Mouse (Mus musculus): ENCODE measurements around the gene Adarb2.

Gene Adarb2

DNA sequence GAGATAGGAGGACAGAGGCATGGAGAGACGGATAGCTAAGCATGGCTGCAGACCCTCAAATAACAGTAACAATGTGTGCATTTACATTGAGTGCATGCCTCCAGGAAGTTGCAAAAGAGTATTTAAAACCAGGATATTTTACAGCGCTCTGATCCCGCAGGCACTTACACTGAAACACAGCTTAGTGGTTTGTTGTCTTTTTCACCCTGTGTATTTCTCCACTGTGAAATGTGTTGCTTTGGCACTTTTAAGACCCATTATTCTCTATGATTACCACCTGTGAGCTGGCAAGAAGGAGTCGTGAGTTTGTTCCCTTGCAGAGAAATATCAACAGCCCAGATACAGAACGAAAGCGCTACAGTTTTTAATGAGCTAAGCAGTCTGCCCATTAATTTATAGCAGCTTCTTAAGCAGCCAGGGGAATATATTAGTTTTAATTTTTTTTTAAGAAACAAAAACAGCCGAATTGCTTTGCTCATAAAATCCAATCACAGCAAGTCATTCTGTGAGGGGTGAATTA, 167.3 kb downstream of the Adarb2 start:
- DNase-seq (ENCODE audit: low spot score), result no peak

DNA sequence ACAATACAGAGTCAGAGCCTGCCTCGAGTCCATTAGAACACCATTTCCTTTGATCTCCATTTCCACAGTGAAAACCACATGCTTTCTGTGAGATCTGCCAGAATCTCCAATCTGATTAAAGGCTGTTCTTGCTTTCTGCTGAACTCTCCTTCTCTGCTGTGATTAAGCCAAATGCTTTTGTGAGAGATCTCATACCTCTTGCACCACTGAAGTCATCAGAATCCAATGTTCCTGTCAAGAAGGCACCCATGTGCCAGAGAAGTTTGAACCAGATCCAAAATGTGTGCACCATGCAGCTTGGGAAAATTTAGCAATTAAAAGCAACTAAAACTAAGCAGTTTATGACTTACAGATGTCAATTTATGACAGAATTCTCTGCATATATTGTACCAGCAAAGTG, 185.9 kb downstream of the Adarb2 start:
- no peak for DNase-seq (ENCODE audit: low spot score)

DNA sequence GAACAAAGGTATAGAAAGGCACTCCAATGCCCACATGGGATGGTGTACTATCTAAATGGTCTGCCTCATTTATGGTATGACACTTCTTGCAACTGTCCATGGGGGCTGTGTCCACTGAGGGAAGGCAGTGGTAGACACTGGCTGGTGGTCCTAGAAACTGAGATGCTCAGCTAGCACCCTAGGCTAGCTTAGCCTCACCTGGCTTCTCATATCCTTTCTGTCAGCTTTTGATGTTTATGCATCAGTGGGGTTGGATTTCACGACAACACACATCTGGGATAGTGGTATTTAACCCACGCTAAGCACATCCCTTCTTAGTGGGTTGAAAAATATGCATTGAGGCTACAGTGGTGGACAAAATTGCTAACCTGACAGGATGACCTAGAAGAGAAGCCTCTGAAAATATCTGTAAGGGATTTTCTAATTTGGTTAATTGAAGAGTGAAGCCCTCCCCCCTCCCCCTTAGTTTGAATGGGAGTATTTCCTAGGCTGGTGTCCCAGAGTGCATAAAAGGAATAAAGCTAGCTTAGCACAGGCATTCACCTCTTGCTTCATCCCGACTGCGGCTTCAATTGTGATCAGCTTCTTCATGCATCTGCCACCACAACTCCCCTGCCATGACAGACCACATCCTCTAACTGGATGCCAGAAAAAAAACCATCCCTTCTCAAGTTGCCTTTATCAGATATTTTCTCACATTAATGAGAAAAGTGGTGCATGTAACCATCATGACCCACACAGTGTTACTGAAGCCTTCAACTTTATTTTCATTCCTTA, 197.8 kb downstream of the Adarb2 start:
- no peak for DNase-seq (ENCODE audit: low spot score)

DNA sequence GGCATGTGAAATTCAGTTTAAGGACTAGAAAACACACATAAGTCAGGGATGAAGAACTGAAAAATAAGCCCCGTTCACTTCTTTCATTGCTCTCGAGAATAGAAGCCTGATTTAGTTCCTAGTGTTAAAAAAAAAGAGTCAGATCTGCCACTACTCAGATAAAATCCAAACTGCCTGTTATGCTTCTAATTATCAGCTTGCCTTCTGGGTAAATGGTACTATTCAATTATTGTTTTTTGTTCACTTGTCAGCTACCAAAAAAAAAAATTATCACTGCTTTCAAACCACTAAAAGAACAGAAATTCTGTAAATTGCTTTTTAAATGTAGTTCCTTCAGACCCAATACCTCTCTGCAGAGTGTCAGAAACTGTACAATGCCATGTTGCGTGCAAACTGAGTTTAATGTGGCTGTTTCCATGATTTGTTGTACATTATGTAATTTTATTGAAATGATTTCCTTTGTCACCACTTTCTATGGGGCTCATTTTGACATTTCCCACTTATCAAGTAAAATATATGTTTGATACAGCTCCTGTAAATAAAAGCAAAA, 199.7 kb downstream of the Adarb2 start:
- DNase-seq (ENCODE audit: low spot score), result no peak

DNA sequence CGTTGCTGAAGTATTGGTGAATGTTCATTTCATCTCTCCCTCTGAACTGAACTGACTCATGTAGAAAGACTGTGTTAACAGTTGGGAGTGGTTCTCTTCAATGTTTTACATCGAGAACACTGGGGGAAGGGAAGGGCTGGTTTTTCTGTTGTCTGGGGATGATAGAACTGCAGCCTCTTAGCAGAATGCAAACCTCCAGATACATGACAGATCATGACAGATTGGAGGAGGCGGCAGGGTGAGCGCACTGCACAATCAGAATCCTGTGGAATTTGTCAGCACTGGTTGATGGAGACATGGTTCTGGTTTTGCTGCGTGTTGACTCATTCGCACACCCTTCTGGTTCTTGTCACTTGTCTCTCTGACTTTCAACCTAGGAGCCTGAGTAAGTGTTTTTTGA, 203.4 kb downstream of the Adarb2 start:
- no peak for DNase-seq (ENCODE audit: low spot score)

DNA sequence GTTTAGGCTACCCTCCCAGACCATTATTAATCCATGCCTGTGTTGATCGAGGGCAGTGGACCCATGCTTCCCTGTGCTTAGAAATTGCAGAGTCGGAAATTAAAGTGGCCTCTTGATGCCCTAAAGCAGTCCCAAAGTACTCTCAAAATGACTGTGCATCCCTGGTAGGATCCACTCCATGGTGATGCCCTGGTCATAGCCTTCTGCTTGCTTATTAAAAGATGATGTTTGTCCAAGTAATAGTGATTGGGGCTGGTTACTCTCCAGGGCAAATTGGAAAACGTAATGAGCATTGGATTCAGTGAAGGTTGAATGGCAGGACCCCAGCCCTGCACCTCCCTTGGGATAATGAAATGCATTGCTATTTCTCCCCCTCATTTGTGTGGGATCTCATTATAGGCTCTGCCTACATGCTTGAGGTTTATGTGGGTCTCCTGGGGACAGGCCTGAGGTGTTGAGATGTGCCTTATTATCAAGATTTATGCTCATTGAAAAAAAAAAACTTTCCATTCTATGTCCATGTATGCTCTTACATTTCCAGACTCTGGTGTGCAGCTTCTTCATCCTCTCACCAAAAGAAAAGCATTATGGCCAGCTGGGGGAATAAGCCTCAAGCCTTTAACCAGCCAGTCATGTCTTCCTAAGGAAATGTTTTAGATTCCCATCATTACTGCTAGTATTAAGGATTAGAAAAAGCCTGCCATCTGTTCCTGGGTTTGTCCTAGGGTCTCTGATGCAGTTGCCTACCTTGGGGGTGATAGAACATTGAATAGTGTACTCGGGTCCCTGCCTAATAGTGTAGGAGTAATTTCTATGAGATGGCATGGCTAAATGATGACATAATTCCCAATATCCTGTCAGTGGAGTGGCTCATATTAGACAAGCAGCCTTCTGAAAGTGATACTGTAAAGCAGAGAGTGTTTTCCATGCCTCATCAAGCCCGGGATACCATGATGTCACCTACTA, 208.0 kb downstream of the Adarb2 start:
- no peak for DNase-seq (ENCODE audit: low spot score)

DNA sequence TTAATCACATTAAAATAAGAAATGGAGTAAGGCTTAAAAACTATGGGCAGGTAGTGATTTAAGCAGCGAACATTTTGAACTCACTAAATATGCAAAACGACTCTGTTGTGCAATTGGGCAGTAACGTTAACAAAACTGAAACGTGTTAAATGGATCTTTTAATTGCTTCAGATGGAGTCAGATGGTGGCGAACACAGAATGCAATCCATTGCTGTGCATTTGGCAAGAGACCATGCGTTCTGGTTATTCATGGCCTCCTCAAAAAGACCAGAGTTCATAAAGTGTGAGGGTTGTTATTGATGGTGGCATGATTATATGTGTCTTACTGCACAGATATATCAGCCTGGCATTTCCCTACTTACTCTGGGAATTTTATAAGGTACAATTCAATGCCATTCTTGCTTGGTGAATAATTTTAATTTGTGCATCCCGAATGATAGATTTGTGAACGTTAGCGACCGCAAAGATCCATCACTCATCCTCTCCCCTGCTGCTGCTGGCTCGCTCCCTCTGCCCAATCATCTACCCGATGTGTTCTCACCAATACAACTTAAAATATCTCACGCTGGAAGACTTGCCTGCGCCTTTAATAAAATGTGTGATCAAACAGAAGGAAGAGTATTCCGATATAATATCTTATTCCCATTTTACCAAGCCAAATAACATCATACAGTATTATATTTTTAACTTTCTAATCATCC, 221.5 kb downstream of the Adarb2 start:
- no peak for DNase-seq (ENCODE audit: low spot score)

DNA sequence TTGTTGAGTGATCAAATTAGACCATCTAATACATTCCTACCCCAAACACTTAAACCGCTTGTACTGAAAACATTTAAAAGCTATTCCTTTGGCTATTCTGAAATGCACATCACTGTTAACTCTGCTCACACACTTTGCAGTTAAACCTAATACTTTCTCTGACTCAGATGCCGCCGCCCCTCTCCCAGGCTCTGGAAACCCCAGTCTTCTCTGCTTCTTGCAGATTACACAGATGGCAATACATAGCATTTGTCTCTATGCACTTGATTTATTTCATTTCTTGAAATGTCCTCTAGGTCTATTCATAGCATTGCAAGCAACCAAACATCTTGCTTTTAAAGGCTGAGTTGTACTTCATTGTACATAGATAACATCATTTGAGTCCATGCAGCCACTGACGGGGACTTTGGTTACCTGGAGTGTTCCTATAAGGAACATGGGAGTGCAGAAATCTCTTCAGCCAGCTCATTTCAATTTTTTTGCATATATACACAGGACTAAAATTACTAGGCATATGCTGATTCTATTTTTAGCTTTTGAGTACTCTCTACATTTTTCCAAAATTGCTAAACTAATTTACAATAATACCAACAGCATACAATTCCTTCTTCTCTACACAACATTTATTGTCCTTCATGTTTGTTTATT, 236.6 kb downstream of the Adarb2 start:
- no peak for DNase-seq (ENCODE audit: low spot score)

DNA sequence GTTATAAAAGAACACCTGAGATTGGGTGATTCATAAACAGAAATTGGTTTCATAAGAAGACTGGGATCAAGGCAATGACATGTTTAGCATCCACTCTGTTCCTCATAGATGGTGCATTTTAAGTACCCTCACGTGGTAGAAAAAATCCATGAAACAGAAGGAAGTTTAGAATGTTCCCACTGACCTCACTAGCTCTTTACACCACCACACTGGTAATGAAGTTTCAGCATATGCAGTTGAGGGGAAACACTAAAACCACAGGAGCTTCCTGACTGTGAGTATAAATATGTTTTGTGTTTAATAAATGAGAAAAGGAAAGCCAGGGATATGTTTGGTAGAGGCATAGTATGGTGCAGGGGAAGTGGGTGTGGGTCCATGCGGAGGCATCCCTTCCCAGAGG, 242.7 kb downstream of the Adarb2 start:
- DNase-seq (ENCODE audit: low spot score), result no peak

DNA sequence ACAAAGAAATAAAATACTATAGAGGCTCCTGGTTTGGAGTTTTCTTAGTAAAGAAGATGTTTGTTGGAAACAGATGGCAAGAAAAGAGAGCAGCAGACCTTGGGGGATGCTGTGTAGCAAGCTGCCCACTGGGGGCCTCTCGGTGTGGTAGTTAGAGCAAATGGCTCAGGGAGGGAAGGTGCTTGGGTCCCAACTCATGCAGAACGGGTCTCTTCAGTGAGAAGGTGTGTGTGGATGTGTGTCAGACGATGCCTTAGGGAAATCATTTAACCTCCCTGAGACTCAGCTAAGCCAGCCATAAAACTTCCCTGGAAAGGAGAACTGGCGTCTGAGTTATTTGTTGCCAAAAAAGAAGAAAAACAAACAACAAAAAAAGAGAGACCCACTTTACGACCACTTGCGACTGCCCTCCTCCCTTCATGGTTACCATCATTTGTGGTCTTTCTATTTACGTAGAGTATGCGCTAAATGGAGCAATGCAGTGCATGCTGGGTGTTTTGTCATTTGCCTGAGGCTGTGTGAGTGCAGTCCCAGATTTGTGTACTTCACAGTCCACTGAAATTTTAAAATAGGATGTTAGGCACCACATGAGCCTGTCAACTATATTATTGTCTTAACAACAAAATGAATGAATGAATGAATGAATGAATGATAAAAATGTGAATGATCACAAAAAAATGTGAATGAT, 245.7 kb downstream of the Adarb2 start:
- no peak for DNase-seq (ENCODE audit: low spot score)

DNA sequence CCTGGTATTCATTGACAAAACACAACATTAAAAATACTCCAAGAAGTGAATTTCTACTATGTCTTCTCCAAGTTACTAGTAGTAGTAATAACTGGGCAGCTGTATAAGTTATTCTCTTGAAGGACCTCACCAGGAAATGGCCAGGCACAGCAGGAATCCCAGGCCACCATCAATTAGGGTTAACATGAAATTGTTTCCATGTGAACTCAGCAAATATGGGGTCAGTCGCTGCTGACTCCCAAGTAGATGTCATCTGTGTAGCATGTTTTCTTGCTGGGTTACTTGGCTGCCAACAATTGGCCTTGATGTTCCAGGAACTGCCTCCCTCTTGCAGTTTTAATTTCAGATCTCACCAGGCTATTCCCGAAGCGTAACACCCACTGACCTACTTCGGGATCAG, 248.9 kb downstream of the Adarb2 start:
- no peak for DNase-seq (ENCODE audit: low spot score)

DNA sequence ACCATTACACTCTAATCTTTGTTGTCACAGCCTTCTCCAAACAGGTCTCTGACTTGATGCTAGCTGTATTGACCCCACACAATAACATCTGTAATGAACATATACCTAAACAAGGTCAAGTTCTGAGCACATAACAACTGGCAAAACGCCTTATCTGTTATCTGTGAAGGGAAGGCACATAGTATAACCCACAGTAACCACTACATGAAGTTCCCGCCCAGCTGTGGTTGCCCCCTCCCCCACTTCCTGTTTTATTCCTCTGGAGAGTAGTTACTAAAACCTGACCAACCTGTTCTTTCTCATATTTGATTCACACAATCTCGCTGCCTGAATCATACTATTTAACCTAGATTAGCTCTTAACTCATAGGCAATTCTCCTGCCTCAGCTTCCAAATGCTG, 254.2 kb downstream of the Adarb2 start:
- no peak for DNase-seq (ENCODE audit: low spot score)

DNA sequence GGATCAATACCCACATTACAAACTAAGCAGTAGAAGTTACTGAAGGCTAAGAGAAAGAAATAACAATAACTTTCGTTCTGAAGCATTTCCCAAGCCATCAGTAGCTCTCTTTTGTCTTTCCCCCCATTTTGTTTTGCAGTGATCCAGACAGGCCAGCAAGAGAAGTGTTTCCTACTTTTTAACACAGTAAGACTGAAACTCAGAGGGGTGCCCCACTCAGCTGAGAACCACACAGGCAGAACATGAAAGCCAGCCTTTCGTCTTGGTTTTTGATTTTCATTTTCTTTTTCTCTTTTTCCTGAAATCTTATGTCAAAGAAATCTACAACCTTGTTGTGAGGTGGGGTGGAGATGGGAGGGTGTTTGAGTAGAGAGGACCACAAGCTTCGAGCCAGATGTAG, 255.2 kb downstream of the Adarb2 start:
- no peak for DNase-seq (ENCODE audit: low spot score)

DNA sequence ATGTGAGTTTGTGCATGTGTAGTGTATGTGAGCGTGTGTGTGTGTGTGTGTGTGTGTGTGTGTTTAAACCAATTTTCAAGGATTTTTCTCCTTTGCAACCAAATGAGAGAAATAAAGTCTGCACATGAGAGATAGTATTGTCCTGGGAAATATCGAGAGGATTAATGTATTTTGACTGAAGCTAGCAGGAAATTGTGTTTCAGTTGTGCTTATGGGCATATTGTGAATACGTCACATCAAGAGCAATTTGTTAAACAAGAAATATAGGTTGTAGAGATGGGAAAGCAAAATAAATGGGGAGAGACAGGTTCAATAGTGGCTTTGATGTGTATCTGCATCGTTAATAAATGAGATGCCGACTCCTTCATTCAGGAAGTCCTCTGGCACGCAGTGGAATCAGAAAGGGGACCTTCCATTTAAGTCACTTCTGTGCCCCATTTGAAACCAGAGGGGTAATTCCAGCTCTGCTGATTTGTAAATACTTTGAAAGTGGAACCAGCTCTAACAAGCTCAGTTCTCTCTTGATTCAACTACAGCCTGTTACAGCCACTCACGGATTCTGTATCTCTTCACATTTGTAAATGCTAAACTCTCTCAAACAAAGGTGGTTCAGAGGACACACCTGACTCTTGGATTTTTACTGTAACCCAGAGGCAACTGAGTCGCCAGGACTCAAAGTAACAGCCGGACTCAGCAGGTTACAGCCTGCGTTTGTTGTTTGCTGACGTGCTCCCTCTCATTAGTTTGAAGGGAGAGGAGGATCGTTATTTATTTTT, 265.1 kb downstream of the Adarb2 start:
- DNase-seq (ENCODE audit: low spot score), result no peak

DNA sequence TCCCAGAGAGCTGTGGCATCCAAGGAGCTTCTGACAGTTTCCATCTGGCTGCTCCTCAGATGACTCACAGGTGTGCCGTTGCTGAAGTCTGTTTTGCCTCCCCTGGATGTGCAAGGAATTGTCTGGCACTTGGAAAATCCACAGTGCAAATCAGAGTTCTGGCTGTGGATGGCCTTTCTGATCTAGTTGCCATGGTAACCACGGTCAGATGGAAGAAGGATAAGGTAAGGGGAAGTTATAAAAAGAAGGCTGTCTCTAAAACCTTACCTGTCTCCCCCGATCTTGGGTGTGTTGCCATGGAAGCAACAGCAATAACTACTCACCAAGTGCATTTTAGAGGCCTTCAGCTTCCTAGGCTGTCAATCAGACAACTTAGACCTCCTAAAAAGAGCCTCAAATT, 273.6 kb downstream of the Adarb2 start:
- DNase-seq (ENCODE audit: low spot score), result no peak

DNA sequence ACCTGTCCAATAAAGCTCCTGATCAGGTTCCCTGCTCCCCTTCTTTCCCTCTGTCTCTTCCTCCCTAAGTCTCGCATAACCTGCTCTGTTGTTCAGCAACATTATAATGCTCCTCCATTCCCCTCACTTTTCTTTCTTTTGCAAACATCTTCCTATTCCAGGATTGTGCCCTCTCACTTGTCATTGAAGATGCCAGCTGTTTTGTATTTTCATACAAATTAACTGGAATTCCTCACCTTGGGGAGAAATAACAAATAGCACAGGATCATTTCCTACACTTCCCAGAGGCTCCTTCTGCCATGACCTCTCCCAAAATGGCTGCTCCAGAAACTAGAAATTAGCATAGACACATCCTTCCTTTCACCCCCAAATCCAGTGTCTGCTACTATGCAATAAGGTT, 276.1 kb downstream of the Adarb2 start:
- DNase-seq (ENCODE audit: low spot score), result no peak

DNA sequence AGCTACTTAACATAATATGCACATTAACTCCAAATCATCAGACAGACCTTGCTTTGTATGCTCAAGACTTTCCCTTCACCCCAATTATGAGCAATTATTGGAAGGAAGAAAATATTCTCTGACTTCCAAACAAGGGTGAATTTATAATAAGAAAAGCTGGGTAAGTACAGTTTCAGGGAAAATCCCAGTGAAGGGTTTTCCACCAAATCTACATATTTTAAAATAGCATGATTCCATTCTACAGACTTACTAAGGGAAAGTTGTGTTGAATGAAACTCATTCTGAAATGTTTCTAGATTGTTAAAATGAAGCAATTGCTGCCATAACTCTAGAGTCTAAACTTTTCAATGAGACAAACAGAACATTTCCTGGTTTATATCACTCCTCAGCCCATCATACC, 277.3 kb downstream of the Adarb2 start:
- no peak for DNase-seq (ENCODE audit: low spot score)

DNA sequence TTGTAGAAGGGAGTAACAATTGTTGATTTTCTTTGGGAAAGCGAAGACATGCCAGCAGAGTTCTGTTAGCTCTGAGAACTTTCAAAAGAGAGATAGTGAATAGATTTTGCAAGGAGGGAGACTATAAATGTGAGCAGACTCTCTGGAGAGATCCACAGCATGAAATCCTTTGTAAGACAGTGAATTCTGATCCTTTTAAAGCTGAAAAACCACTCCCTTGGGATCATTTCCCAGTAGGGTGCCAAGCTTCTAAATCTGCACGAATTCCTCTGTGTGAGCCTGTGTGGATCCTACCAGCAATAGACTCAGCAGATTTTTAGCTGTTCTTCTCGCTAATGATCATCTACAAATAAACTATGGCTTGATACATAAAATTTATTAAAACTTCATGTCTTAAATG, 278.7 kb downstream of the Adarb2 start:
- no peak for DNase-seq (ENCODE audit: low spot score)

DNA sequence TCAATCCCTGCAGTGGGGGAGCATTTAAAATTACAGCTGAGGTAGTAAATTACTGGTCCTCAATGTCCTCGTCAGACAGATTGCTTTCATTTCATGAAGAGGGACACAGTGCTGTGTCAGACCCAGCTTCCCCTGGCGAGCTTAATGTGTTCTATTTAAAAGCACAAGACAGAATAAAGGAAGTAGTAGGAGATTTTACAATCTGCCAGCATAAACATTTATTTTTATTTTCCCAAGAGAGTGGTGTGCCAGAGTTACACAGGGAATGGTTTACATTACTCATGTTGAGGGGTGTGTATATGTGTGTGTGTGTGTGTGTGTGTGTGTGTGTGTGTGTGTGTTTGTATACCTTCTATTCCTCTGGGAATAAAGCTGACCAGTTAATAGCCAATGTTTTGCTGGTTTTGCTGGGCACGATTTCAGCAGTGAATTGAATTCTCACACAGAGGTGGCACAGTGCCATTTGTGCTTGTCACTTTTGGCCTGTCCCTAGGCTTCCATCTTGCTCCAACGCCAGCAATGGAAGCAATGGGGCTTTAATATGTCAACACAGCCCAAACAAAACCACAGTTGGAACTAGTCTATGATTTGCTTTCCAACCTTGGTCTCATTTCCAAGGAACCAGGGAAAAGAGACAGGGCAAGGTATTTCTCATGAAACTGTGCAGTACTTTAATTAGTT, 282.1 kb downstream of the Adarb2 start:
- DNase-seq (ENCODE audit: low spot score), result no peak
